Mouse (Mus musculus): ENCODE results near the gene Gm20388. TPM values are rescaled to one million over a fixed set of nuclear protein-coding genes. Genes with fewer than 3 reads are reported as not detected.

The Gm20388 gene
- polyA plus RNA-seq, 1 experiment from 2014 or later, result not detected

GRCm38 (mm10) chr8:120876010-120876918 lies 965.6 kb downstream of the Gm20388 start:
- peaks cover 12% of the 10 kb centered on the region for H3K27me3 ChIP-seq
- ATAC-seq (replicated peaks), result no peak
- WGBS, result 84% methylated on average over 24 of the region's 24 CpGs

DNA sequence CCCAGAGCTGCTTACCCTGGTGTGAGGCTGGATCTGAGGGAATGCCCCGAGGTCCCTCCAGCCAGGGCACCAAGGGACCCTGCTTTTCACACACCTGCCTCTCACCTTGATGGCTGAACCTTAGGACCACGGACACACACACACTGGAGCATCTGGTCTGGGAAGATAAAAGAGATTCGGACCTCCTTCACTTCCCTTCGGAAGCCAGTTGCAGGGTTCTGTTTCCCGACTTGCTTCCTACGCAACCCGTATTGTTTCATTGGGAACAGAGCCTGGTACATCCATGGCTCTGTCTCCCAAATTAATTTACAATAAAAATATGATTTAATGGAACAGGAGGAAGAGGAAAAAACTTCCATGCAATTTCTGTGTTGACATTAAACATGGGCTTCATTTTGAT lies 966.4 kb downstream of the Gm20388 start:
- Histone ChIP-seq H3K9ac (replicated peaks) (no peak overlapping the region), H3K4me1 (no peaks in the 10 kb centered on the region), H3K36me3 (no peaks in the 10 kb centered on the region), H3K27me3 (peaks cover 19% of the 10 kb centered on the region), H3K27ac (replicated peaks) (no peak overlapping the region), H3K9me3 (no peaks in the 10 kb centered on the region), H3K4me2 (replicated peaks) (no peak overlapping the region), H3K4me3 (no peak overlapping the region)
- WGBS, result 86% methylated on average over 7 of the region's 7 CpGs
- ATAC-seq (replicated peaks), result no peak

More at GRCm38 (mm10) chr8:120876010-120876918, 965.6 kb downstream of the Gm20388 start:
- H3K4me3 ChIP-seq, result no peak overlapping the region
- H3K4me1 ChIP-seq, result no peaks in the 10 kb centered on the region
- H3K36me3 ChIP-seq, result no peaks in the 10 kb centered on the region
- no peak overlapping the region for H3K4me2 ChIP-seq (replicated peaks)
- H3K9ac ChIP-seq (replicated peaks), result no peak overlapping the region
- no peaks in the 10 kb centered on the region for H3K9me3 ChIP-seq
- no peak overlapping the region for H3K27ac ChIP-seq (replicated peaks)

DNA sequence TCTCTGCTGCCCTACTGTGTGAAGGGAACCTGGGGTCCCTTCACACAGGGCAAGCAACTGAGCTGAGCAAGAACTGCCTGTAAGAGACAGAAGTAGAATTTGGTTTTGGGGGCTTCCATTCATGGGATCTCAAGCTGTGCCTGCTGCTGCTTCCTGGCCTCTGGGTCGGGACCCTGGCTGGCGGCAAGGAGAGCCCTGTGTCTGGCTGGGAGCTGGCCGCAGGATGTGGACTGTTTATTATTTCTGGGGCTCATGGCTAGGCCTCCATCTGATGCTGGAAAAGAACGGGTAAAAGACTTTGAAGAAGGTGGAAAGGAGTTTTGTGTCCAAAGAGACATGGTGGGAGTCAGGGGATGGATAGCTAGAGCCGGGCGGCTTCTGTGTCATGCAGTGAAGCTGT lies 969.3 kb downstream of the Gm20388 start:
- Histone ChIP-seq H3K27ac (replicated peaks) (no peak overlapping the region), H3K27me3 (peaks cover 44% of the 10 kb centered on the region), H3K9me3 (no peaks in the 10 kb centered on the region), H3K9ac (replicated peaks) (no peak overlapping the region), H3K4me3 (no peak overlapping the region), H3K4me2 (replicated peaks) (no peak overlapping the region), H3K4me1 (0 out of 2 replicates have a peak, but pooled peaks cover 4% of the 10 kb centered on the region), H3K36me3 (no peaks in the 10 kb centered on the region)
- ATAC-seq (replicated peaks), result no peak
- 80% methylated on average over 6 of the region's 6 CpGs for WGBS

GRCm38 (mm10) chr8:120881634-120882033 lies 971.0 kb downstream of the Gm20388 start:
- WGBS, result 77% methylated on average over 10 of the region's 10 CpGs
- Histone ChIP-seq H3K4me2 (replicated peaks) (no peak overlapping the region), H3K36me3 (no peaks in the 10 kb centered on the region), H3K27ac (replicated peaks) (no peak overlapping the region), H3K9me3 (no peaks in the 10 kb centered on the region), H3K4me3 (no peak overlapping the region), H3K4me1 (0 out of 2 replicates have a peak, but pooled peaks cover 4% of the 10 kb centered on the region), H3K9ac (replicated peaks) (no peak overlapping the region), H3K27me3 (peaks cover 61% of the 10 kb centered on the region)
- ATAC-seq (replicated peaks), result no peak

DNA sequence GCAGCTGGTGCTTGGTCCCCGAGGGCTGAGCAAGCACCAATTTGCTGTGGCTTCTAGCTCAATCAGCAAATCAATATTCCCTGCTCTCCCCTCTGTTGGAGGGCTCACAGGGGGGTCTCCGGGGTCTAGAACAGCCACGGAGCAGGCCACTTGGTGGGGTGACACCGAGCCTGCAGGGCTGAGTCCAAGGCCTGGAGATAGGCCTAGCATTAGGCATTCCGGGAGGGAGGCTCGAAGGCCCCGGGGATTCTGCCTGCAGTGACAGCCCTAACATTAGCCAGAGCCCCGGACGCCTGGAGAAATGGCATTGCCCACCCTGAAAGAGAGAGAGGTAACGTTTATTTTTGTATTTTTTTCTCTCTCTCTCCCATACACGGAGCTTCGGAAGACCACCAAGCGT lies 972.0 kb downstream of the Gm20388 start:
- Histone ChIP-seq H3K9ac (replicated peaks) (no peak overlapping the region), H3K9me3 (no peaks in the 10 kb centered on the region), H3K36me3 (no peaks in the 10 kb centered on the region), H3K27ac (replicated peaks) (no peak overlapping the region), H3K4me1 (0 out of 2 replicates have a peak, but pooled peaks cover 4% of the 10 kb centered on the region), H3K27me3 (peaks cover 71% of the 10 kb centered on the region), H3K4me2 (replicated peaks) (no peak overlapping the region), H3K4me3 (no peak overlapping the region)
- no peak for ATAC-seq (replicated peaks)
- WGBS, result 22% methylated on average over 13 of the region's 13 CpGs

- Histone ChIP-seq H3K36me3 (no peaks in the 10 kb centered on the region), H3K4me2 (replicated peaks) (no peak overlapping the region), H3K9me3 (no peaks in the 10 kb centered on the region), H3K27ac (replicated peaks) (no peak overlapping the region), H3K27me3 (peaks cover 77% of the 10 kb centered on the region), H3K4me1 (0 out of 2 replicates have a peak, but pooled peaks cover 4% of the 10 kb centered on the region), H3K4me3 (no peak overlapping the region), H3K9ac (replicated peaks) (no peak overlapping the region)
- 1% methylated on average over 25 of the region's 25 CpGs for WGBS
- no peak for ATAC-seq (replicated peaks)
Observed at GRCm38 (mm10) chr8:120883369-120883768, 972.7 kb downstream of the Gm20388 start.

DNA sequence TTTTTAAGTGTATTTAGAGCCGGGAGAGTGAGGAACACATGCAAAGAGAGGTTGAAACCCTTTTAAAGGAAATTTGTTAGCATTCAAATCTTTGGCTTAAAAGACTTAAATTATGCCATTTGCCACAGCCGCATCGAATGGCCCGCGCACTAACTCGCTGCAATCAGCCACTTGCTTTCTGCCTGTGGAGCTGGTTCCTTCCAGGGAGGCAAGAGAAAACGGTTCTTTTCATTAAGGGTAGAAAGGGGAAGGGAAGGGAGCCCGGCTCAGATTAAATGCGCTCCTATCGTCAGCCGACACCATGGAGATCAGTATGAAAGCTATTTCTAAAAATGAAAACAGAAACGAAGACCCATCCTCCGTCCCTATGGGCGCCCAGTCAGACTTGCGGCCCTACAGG lies 973.2 kb downstream of the Gm20388 start:
- Histone ChIP-seq H3K27me3 (peaks cover 79% of the 10 kb centered on the region), H3K27ac (replicated peaks) (no peak overlapping the region), H3K36me3 (no peaks in the 10 kb centered on the region), H3K4me3 (no peak overlapping the region), H3K4me2 (replicated peaks) (no peak overlapping the region), H3K4me1 (0 out of 2 replicates have a peak, but pooled peaks cover 4% of the 10 kb centered on the region), H3K9ac (replicated peaks) (no peak overlapping the region), H3K9me3 (no peaks in the 10 kb centered on the region)
- WGBS, result 6% methylated on average over 15 of the region's 15 CpGs
- no peak for ATAC-seq (replicated peaks)

DNA sequence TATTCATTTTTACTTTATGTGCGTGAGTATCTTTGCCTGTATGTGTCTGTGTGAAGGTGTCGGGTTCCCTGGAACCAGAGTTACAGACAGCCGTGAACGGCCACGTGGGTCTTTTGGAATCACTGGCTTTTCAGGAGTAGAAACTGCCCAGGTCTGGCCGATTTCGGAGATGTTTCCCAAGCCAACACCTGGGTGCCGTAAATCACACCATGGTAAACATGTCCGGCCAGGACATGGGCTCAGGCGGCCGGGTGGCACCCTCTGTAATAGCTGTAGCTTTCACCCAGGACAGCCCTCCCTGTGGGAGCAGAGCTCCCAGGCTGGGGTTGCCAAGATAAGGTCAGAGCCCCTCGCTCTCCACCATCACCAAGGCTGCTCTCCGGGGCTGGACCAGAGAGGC lies 974.2 kb downstream of the Gm20388 start:
- H3K4me3 ChIP-seq, result no peak overlapping the region
- peaks cover 85% of the 10 kb centered on the region for H3K27me3 ChIP-seq
- 56% methylated on average over 13 of the region's 13 CpGs for WGBS
- no peak for ATAC-seq (replicated peaks)
- no peak overlapping the region for H3K27ac ChIP-seq (replicated peaks)
- no peaks in the 10 kb centered on the region for H3K9me3 ChIP-seq
- H3K4me1 ChIP-seq, result 0 out of 2 replicates have a peak, but pooled peaks cover 4% of the 10 kb centered on the region
- H3K4me2 ChIP-seq (replicated peaks), result no peak overlapping the region
- no peak overlapping the region for H3K9ac ChIP-seq (replicated peaks)
- H3K36me3 ChIP-seq, result no peaks in the 10 kb centered on the region

GRCm38 (mm10) chr8:120887254-120887653 lies 976.6 kb downstream of the Gm20388 start:
- Histone ChIP-seq H3K9ac (replicated peaks) (no peak overlapping the region), H3K4me2 (replicated peaks) (no peak overlapping the region), H3K4me1 (0 out of 2 replicates have a peak, but pooled peaks cover 4% of the 10 kb centered on the region), H3K27me3 (peaks cover 90% of the 10 kb centered on the region), H3K27ac (replicated peaks) (no peak overlapping the region), H3K4me3 (no peak overlapping the region), H3K9me3 (no peaks in the 10 kb centered on the region), H3K36me3 (no peaks in the 10 kb centered on the region)
- no peak for ATAC-seq (replicated peaks)
- 10% methylated on average over 10 of the region's 10 CpGs for WGBS

DNA sequence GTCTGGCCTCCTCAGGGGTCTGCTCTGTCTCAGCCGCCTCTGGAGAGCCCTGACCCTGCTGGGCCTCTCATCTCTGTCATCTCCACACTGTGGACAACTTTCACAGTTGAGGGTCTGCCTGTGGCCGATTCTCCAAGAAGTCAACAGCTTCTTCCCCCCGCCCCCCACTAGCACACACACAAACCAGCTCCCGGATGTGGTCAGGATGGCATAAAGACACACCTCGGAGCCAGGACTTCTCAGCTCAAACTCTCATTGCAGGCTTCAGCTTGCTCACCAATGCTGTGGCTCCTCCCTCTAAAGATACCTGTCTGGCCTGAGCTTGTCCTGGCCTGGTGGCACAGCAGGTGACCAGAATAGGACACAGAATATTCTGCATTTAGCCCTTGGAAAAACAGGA lies 977.4 kb downstream of the Gm20388 start:
- WGBS, result 65% methylated on average over 5 of the region's 5 CpGs
- Histone ChIP-seq H3K9ac (replicated peaks) (no peak overlapping the region), H3K4me2 (replicated peaks) (no peak overlapping the region), H3K4me3 (no peak overlapping the region), H3K36me3 (no peaks in the 10 kb centered on the region), H3K27ac (replicated peaks) (no peak overlapping the region), H3K9me3 (no peaks in the 10 kb centered on the region), H3K4me1 (0 out of 2 replicates have a peak, but pooled peaks cover 4% of the 10 kb centered on the region), H3K27me3 (peaks cover 91% of the 10 kb centered on the region)
- no peak for ATAC-seq (replicated peaks)

DNA sequence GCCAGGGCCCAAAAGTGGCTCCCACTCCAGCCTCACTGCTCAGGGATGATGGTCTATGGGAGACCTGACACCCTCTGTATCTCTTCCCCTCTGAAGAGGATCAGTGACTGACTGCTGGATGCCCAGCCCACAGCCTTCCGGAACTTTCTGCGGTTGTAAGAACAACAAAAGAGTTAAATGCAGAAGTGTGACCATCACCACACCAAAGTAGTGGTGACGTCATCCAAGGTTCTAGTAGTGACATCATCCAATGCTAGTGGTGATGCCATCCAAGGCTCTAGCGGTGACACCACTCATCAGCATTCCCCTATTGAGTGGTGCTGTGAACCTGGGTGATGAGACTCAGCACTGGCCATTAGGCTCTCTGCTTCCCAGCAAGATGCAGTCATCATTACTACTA lies 978.5 kb downstream of the Gm20388 start:
- ATAC-seq (replicated peaks), result no peak
- H3K27me3 ChIP-seq, result peaks cover 91% of the 10 kb centered on the region
- WGBS, result 85% methylated on average over 4 of the region's 4 CpGs
- no peak overlapping the region for H3K4me3 ChIP-seq
- H3K4me1 ChIP-seq, result no peaks in the 10 kb centered on the region
- H3K9ac ChIP-seq (replicated peaks), result no peak overlapping the region
- no peaks in the 10 kb centered on the region for H3K36me3 ChIP-seq
- H3K4me2 ChIP-seq (replicated peaks), result no peak overlapping the region
- H3K27ac ChIP-seq (replicated peaks), result no peak overlapping the region
- H3K9me3 ChIP-seq, result no peaks in the 10 kb centered on the region

- Histone ChIP-seq H3K9me3 (no peaks in the 10 kb centered on the region), H3K36me3 (no peaks in the 10 kb centered on the region), H3K4me1 (no peaks in the 10 kb centered on the region), H3K4me2 (replicated peaks) (no peak overlapping the region), H3K9ac (replicated peaks) (no peak overlapping the region), H3K27ac (replicated peaks) (no peak overlapping the region), H3K4me3 (no peak overlapping the region), H3K27me3 (peaks cover 93% of the 10 kb centered on the region)
- ATAC-seq (replicated peaks), result no peak
- 2% methylated on average over 11 of the region's 11 CpGs for WGBS
Observed at GRCm38 (mm10) chr8:120890068-120890467, 979.4 kb downstream of the Gm20388 start.

All from forebrain, embryonic 15.5 days (tissue).